Mouse (Mus musculus) olfactory bulb, adult 2 months (tissue): ENCODE results near the gene Gfra1. TPM values are rescaled to one million over a fixed set of nuclear protein-coding genes. Genes with fewer than 3 reads are reported as not detected.

ENCODE experiments used
- H3K27ac ChIP-seq: fragments of 200-500 bp; 2 replicates; pipeline ENCODE4 v1.5.1; 2012; ENCODE audit warnings: low read depth, low read length; ENCODE audit not compliant: insufficient read depth
- H3K4me1 ChIP-seq: fragments of 200-500 bp; 2 replicates; pipeline ENCODE4 v1.6.1; 2012; ENCODE audit warnings: low read length; ENCODE audit not compliant: control insufficient read depth, insufficient read depth
- H3K4me3 ChIP-seq: fragments of 200-500 bp; 2 replicates; pipeline ENCODE4 v1.5.1; 2012; ENCODE audit warnings: mild to moderate bottlenecking, low read depth, low read length, moderate library complexity; ENCODE audit not compliant: insufficient read depth
- CTCF ChIP-seq: fragments of 200-500 bp; IDR thresholded peaks from 2 replicates; pipeline ENCODE4 v1.5.1; 2012; ENCODE audit warnings: low read depth, mild to moderate bottlenecking, low read length, moderate library complexity; ENCODE audit not compliant: insufficient read depth
- POLR2A ChIP-seq: fragments of 200-500 bp; IDR thresholded peaks from 2 replicates; pipeline ENCODE4 v1.6.1; 2012; ENCODE audit warnings: mild to moderate bottlenecking, low read depth, low read length, moderate library complexity; ENCODE audit not compliant: insufficient read depth
- WGBS: fragments of 180-500 bp; shearing (Covaris S2); methylation state at CpG from one replicate; pipeline ENCODE4 v1.1.7; 2018; 5-methylcytosine and 5-hydroxymethylcytosine counted together
- polyA plus RNA-seq: library from polyadenylated mRNA; stranded (reverse); fragments of >200 nt; gene quantifications from 2 replicates; pipeline ENCODE4 v1.2.4, GENCODE M21; 2012; ENCODE audit warnings: low replicate concordance; ENCODE audit not compliant: missing spikeins, insufficient read depth, insufficient read length

The Gfra1 gene
- polyA plus RNA-seq, 1 experiment, result not detected

- Histone ChIP-seq H3K27ac (no peak overlapping the region), H3K4me3 (no peak overlapping the region), H3K4me1 (no peaks in the 10 kb centered on the region)
- TF ChIP-seq POLR2A (no peak), CTCF (no peak)
- WGBS, result 61% methylated on average over 18 of the region's 18 CpGs
These were observed 66.8 kb downstream of the Gfra1 start for GRCm38 (mm10) chr19:58388851-58389447.

DNA sequence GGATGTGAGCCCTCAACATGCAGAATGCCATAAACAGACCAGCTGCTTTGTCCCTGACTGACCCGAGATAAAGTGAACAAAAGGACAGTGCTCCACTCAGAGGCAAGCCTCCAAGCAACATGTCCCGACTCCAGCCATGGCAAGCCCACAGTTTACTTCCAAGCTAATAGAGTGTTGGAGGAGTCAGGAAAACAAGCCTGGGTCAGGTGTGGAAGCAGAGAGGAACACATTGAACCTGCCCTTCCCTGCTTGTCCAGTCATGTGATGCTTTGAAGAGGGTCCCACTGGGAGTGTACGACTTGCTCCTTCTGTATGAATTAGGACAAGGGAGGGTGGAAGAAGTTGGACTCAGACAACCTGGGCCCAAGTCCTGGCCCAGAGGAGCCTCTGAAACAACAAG is 72.4 kb downstream of the Gfra1 start:
- no peak for TF ChIP-seq POLR2A
- no peak for TF ChIP-seq CTCF
- Histone ChIP-seq H3K27ac (no peak overlapping the region), H3K4me3 (no peak overlapping the region), H3K4me1 (no peaks in the 10 kb centered on the region)
- WGBS, result 68% methylated on average over 3 of the region's 3 CpGs

GRCm38 (mm10) chr19:58382535-58382934 is 73.2 kb downstream of the Gfra1 start:
- no peak overlapping the region for H3K4me3 ChIP-seq
- no peaks in the 10 kb centered on the region for H3K4me1 ChIP-seq
- no peak for TF ChIP-seq POLR2A
- TF ChIP-seq CTCF, result no peak
- 98% methylated on average over 7 of the region's 7 CpGs for WGBS
- no peak overlapping the region for H3K27ac ChIP-seq

DNA sequence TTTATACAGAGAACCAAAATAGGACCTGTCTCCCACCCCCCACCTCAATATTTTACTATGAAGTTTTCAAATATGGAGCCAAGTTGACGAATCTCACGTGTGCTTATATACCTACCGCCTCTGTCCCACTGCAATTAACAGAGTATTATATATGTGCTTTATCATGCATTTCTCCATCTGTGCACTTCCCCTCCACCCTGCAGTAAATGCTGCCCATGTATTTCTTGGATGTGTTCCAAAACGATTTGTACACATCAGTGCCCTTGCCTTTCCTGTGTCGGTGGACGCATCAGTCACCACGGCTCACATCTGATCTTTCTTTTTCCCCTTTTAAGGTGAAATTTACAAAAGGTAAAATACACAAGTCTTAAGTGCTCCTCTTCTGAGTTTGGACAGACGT is 77.7 kb downstream of the Gfra1 start:
- Histone ChIP-seq H3K27ac (no peak overlapping the region), H3K4me1 (no peaks in the 10 kb centered on the region), H3K4me3 (no peak overlapping the region)
- WGBS, result 73% methylated on average over 8 of the region's 8 CpGs
- TF ChIP-seq CTCF, result no peak
- no peak for TF ChIP-seq POLR2A

- TF ChIP-seq CTCF, result no peak
- TF ChIP-seq POLR2A, result no peak
- 90% methylated on average over 8 of the region's 8 CpGs for WGBS
These were observed 79.0 kb downstream of the Gfra1 start for GRCm38 (mm10) chr19:58376675-58377102.

GRCm38 (mm10) chr19:58374648-58375047 is 81.1 kb downstream of the Gfra1 start:
- no peaks in the 10 kb centered on the region for H3K4me1 ChIP-seq
- H3K27ac ChIP-seq, result no peak overlapping the region
- WGBS, result 97% methylated on average over 5 of the region's 5 CpGs
- H3K4me3 ChIP-seq, result no peak overlapping the region
- TF ChIP-seq CTCF (no peak), POLR2A (no peak)

More at GRCm38 (mm10) chr19:58376675-58377102, 79.0 kb downstream of the Gfra1 start:
- Histone ChIP-seq H3K4me1 (no peaks in the 10 kb centered on the region), H3K27ac (no peak overlapping the region), H3K4me3 (no peak overlapping the region)

GRCm38 (mm10) chr19:58374155-58374554 is 81.6 kb downstream of the Gfra1 start:
- 84% methylated on average over 4 of the region's 4 CpGs for WGBS

DNA sequence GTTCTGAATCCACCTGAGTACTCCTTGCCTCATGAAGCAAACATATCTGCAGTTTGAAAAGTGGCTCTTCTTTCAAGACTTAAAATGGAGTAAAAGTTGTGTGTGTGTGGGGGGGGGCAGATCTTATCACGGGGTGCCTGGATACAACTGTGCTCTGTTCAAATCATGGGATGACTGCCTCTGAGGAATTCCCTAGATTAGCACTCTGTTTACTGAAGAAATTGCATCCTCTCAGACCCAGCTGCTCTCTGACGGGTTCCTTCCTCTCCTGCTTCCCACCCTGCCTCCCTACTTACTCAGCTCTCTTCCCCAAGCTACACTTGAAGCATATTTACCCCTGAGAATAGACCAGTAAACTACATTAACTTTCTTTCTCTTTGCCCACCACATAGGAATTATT is 87.2 kb downstream of the Gfra1 start:
- H3K4me3 ChIP-seq, result no peak overlapping the region
- no peak overlapping the region for H3K27ac ChIP-seq
- WGBS, result 40% methylated on average over 2 of the region's 2 CpGs
- H3K4me1 ChIP-seq, result peaks cover 3% of the 10 kb centered on the region; the same call in 1 of the 2 replicates
- TF ChIP-seq CTCF (no peak), POLR2A (no peak)

More at GRCm38 (mm10) chr19:58374155-58374554, 81.6 kb downstream of the Gfra1 start:
- Histone ChIP-seq H3K27ac (no peak overlapping the region), H3K4me3 (no peak overlapping the region), H3K4me1 (no peaks in the 10 kb centered on the region)
- TF ChIP-seq CTCF (no peak), POLR2A (no peak)

DNA sequence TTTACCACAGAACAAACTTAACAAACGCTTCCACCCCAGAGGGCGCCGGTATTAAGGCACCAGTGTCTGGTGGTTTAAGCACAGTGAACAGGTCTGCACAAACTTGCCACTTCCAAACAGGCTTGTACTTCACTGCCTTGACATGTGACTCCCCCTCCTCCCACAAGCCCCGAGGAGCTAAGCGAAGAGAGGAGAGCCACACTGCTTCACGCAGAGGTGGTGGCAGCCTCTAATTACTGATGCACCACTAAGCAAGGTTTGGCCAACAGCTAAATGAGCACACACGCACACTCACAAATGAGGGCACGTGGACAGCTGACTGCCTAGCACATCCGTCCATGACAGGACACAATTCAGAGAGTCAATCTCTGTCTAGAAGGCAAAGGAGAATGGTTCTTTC is 91.0 kb downstream of the Gfra1 start:
- H3K4me3 ChIP-seq, result no peak overlapping the region
- 36% methylated on average over 9 of the region's 9 CpGs for WGBS
- H3K27ac ChIP-seq, result no peak overlapping the region
- peaks cover 3% of the 10 kb centered on the region; the same call in 1 of the 2 replicates for H3K4me1 ChIP-seq
- TF ChIP-seq POLR2A, result no peak
- no peak for TF ChIP-seq CTCF
